Mouse (Mus musculus) neural tube, embryonic 15.5 days (tissue): Measurements from ENCODE around the gene Zfp143. TPM values are rescaled to one million over a fixed set of nuclear protein-coding genes. Genes with fewer than 3 reads are reported as not detected.
A peak's percentile ranks its signal among the peaks of the same experiment; 100 is the strongest.

Experiments
- ATAC-seq: fragments of 200-750 bp; cut with Nextera tagmentation; 2 replicates; pipeline ENCODE4 v1.8.0; 2017; ENCODE audit warnings: mild to moderate bottlenecking, moderate TSS enrichment, moderate library complexity; ENCODE audit not compliant: low FRiP score
- H3K27ac ChIP-seq: fragments of 300-500 bp; sonication (generic); replicated peaks from 2 replicates; pipeline ENCODE4 v1.5.1; 2015; ENCODE audit warnings: mild to moderate bottlenecking, inconsistent platforms
- H3K27me3 ChIP-seq: fragments of 300-500 bp; sonication (generic); replicated peaks from 2 replicates; pipeline ENCODE4 v1.6.1; 2015; ENCODE audit warnings: inconsistent platforms
- H3K36me3 ChIP-seq: fragments of 300-500 bp; sonication (generic); 2 replicates; pipeline ENCODE4 v1.6.1; 2015; ENCODE audit warnings: inconsistent platforms
- H3K4me1 ChIP-seq: fragments of 300-500 bp; sonication (generic); 2 replicates; pipeline ENCODE4 v1.6.1; 2015; ENCODE audit warnings: inconsistent platforms
- H3K4me2 ChIP-seq: fragments of 300-500 bp; sonication (generic); 2 replicates; pipeline ENCODE4 v1.6.1; 2015; ENCODE audit warnings: inconsistent platforms, mild to moderate bottlenecking, moderate library complexity
- H3K4me3 ChIP-seq: fragments of 300-500 bp; sonication (generic); replicated peaks from 2 replicates; pipeline ENCODE4 v1.5.1; 2015; ENCODE audit warnings: mild to moderate bottlenecking, inconsistent platforms
- H3K9ac ChIP-seq: fragments of 300-500 bp; sonication (generic); replicated peaks from 2 replicates; pipeline ENCODE4 v1.6.1; 2015; ENCODE audit warnings: mild to moderate bottlenecking, inconsistent platforms
- H3K9me3 ChIP-seq: fragments of 300-500 bp; sonication (generic); replicated peaks from 2 replicates; pipeline ENCODE4 v1.6.1; 2016; ENCODE audit warnings: inconsistent platforms
- whole genome bisulfite sequencing: fragments of 180-500 bp; shearing (Covaris S2); methylation state at CpG from one replicate; pipeline ENCODE4 v1.1.7; 2015; ENCODE audit warnings: mixed read lengths; 5-methylcytosine and 5-hydroxymethylcytosine counted together
- polyA plus RNA-seq: library from polyadenylated mRNA; unstranded; fragments of >200 nt; fragmentation: Nextera tagmentation; extraction: Ambion mirVana; gene quantifications from 2 replicates; pipeline ENCODE4 v1.2.1, GENCODE M21; 2015

Zfp143 gene
- polyA plus RNA-seq, 1 experiment from 2014 or later, result 12.6 TPM

DNA sequence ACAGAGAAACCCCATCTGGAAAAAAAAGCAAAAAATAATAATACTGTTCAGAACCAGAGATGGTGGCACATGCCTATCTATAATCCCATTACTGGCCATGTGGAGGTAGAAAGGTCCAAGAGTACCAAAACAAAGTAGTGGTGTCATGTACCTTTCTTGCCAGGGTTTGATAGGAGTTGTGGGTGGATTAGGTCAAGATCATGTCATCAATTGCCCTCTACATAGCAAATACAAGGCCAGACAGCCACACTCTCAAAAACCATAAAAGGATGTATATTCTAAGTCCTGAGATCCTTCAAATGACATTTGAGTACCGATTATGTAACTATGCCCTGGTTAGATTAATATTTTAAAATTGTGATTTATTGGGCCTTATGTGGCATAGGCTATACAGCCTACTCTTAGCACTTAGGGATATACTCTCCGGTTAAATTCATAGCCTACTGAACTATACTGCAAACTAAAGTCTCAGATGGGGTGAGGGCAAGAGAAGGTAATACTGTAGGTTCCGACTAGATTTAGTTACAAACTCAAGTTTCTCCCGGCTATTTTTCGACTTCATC, 830 bp upstream of the Zfp143 start:
- no peak for ATAC-seq

GRCm38 (mm10) chr7:110060669-110061198, 283 bp upstream of the Zfp143 start:
- Histone ChIP-seq H3K4me1 (peaks cover 23% of the 10 kb centered on the region), H3K27ac (peak overlapping the region; percentile 100), H3K36me3 (peaks cover 4% of the 10 kb centered on the region; the same call in 1 of the 2 replicates), H3K9me3 (no peaks in the 10 kb centered on the region), H3K27me3 (no peaks in the 10 kb centered on the region), H3K9ac (peak overlapping the region; percentile 98), H3K4me3 (peak overlapping the region; percentile 76), H3K4me2 (peak overlapping the region; percentile 69)
- under 1% methylated on average over 26 of the region's 26 CpGs for WGBS
- peak; percentile 35 for ATAC-seq

More for the DNA sequence above, 830 bp upstream of the Zfp143 start:
- Histone ChIP-seq H3K4me2 (peak overlapping the region; percentile 69), H3K4me3 (peak overlapping the region; percentile 76), H3K27ac (peak overlapping the region; percentile 100), H3K36me3 (peaks cover 5% of the 10 kb centered on the region), H3K27me3 (no peaks in the 10 kb centered on the region), H3K9ac (peak overlapping the region; percentile 98), H3K9me3 (no peaks in the 10 kb centered on the region), H3K4me1 (peaks cover 19% of the 10 kb centered on the region)
- WGBS, result 15% methylated on average over 5 of the region's 5 CpGs

DNA sequence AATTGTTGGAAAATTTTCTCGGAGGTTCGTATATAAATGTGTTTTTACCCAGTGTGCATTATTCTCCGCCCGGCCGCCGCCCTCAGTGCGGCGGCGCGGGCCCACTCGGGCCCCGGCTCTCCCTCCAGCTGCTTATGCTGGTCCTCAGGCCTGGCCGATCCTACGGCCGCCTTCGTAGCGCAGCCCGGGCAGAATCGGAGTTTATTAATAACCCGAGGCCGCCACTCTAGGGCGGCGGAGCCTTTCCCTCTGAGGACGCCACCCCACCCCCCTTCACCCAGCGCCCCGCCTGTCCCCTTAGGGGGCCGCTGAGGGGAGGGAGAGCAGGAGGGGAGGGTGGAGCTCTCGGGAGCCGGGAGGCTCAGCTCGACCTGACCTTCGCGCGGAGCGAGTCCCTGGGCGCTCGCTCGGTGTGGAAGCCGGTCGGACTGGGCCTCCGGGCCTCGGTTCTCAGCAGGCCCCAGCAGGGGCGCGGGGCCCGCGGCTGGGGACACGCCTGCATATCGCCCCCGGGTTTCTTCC, 796 bp downstream of the Zfp143 start:
- peak; percentile 78 for ATAC-seq
- H3K9ac ChIP-seq, result peak overlapping the region; percentile 97
- peaks cover 4% of the 10 kb centered on the region; the same call in 1 of the 2 replicates for H3K36me3 ChIP-seq
- H3K4me1 ChIP-seq, result peaks cover 23% of the 10 kb centered on the region
- H3K9me3 ChIP-seq, result no peaks in the 10 kb centered on the region
- peak overlapping the region; percentile 100 for H3K27ac ChIP-seq
- H3K27me3 ChIP-seq, result no peaks in the 10 kb centered on the region
- H3K4me3 ChIP-seq, result peak overlapping the region; percentile 68
- WGBS, result 0% methylated on average over 48 of the region's 48 CpGs
- H3K4me2 ChIP-seq, result peak overlapping the region; percentile 57

- Histone ChIP-seq H3K9ac (no peak overlapping the region), H3K4me2 (no peak overlapping the region), H3K4me3 (no peak overlapping the region), H3K9me3 (no peaks in the 10 kb centered on the region), H3K4me1 (peaks cover 20% of the 10 kb centered on the region), H3K27me3 (no peaks in the 10 kb centered on the region), H3K36me3 (peaks cover 15% of the 10 kb centered on the region), H3K27ac (no peak overlapping the region)
- WGBS, result 98% methylated on average over 9 of the region's 9 CpGs
- no peak for ATAC-seq
Observed at GRCm38 (mm10) chr7:110063731-110064130, 2.7 kb downstream of the Zfp143 start.

- Histone ChIP-seq H3K4me1 (peaks cover 3% of the 10 kb centered on the region; the same call in 1 of the 2 replicates), H3K36me3 (peaks cover 43% of the 10 kb centered on the region), H3K9me3 (no peaks in the 10 kb centered on the region), H3K4me2 (no peak overlapping the region), H3K9ac (no peak overlapping the region), H3K4me3 (no peak overlapping the region), H3K27ac (no peak overlapping the region), H3K27me3 (no peaks in the 10 kb centered on the region)
- WGBS, result 94% methylated on average over 2 of the region's 2 CpGs
- ATAC-seq, result no peak
Observed at GRCm38 (mm10) chr7:110069070-110069469, 8.1 kb downstream of the Zfp143 start.

DNA sequence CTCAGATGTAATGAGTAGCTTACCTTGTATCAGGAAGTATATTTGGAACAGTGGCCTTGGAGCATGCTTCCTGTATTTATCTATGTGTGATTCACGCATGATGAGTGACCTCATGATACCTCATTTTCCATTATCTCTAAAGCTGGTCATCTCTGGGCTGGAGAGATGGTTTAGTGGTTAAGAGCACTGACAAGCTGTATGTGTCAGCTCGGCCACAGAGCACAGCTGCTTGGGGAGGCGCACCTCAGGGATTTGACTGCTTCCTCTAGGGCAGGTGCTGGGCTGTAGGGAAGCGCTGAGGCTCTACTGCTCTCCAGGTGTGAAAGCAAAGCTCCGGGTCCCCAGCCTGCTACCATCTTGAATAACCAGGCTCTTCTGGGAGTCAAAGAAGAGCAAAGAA, 17.2 kb downstream of the Zfp143 start:
- WGBS, result 92% methylated on average over 5 of the region's 5 CpGs
- H3K27ac ChIP-seq, result no peak overlapping the region
- H3K9ac ChIP-seq, result no peak overlapping the region
- H3K4me1 ChIP-seq, result no peaks in the 10 kb centered on the region
- ATAC-seq, result no peak
- no peaks in the 10 kb centered on the region for H3K9me3 ChIP-seq
- peaks cover 73% of the 10 kb centered on the region for H3K36me3 ChIP-seq
- H3K27me3 ChIP-seq, result no peaks in the 10 kb centered on the region
- H3K4me3 ChIP-seq, result no peak overlapping the region
- no peak overlapping the region for H3K4me2 ChIP-seq

DNA sequence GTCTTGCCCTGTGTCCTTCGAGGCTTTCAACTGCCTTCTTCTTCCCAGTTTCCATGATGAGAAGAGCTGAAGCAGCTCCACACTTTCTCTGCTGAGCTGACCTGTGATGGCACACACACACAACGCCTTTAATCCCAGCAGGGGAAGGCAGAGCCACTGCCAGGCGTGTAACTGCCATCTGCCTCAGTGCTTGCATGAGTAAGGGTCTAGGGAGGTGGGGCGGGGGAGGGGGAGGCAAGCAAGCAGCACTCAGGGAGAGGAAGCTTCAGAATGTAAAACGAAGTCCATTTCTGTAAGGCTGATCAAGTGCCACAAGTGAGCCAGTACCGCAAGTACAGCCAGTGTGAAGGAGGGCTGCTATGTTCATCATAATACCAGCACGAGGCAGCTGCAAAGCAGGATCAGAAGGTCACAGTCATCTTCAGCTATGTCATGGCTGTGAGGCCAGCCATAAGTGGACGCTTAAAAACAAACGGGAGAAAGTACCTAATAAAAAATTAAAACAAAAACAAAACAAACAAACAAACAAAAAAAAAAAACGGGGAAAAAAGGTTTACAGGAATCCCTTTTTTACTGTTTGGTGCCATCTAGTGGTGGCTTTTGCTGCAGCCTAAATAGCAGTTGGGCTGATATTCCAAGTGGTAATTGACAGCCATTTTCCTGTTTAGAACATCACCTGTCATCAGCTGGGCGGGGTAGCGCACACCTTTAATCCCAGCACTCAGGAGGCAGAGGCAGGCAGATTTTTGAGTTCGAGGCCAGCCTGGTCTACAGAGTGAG, 22.6 kb downstream of the Zfp143 start:
- Histone ChIP-seq H3K27me3 (no peaks in the 10 kb centered on the region), H3K4me3 (no peak overlapping the region), H3K36me3 (peaks cover 75% of the 10 kb centered on the region), H3K9me3 (no peaks in the 10 kb centered on the region), H3K4me1 (no peaks in the 10 kb centered on the region), H3K9ac (no peak overlapping the region), H3K4me2 (no peak overlapping the region), H3K27ac (0 out of 2 replicates have a peak overlapping the region, but pooled peaks have one; percentile 25)
- WGBS, result 65% methylated on average over 13 of the region's 13 CpGs
- peak; percentile 41; the same call in 1 of the 2 replicates for ATAC-seq

DNA sequence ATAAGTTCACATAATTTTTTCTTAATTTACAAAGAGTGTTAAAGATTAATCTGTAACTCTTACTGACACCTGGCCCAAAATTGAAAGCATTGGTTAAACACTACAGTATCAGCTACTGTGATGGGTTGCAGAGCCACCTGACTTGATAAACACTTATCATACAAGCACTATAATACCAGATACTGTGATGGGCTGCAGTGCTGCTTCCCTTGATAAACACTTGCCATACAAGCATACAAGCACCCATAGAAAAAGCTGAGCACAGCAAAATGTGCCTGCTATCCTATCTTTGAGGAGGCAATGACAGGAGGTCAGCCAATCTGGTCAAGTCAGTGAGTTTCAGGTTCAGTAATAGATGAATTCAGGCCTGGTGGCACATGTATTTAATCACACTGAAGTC, 24.2 kb downstream of the Zfp143 start:
- no peaks in the 10 kb centered on the region for H3K9me3 ChIP-seq
- no peak overlapping the region for H3K9ac ChIP-seq
- no peak for ATAC-seq
- H3K36me3 ChIP-seq, result peaks cover 73% of the 10 kb centered on the region
- no peaks in the 10 kb centered on the region for H3K4me1 ChIP-seq
- no peak overlapping the region for H3K4me2 ChIP-seq
- no peak overlapping the region for H3K27ac ChIP-seq
- H3K27me3 ChIP-seq, result no peaks in the 10 kb centered on the region
- H3K4me3 ChIP-seq, result no peak overlapping the region

DNA sequence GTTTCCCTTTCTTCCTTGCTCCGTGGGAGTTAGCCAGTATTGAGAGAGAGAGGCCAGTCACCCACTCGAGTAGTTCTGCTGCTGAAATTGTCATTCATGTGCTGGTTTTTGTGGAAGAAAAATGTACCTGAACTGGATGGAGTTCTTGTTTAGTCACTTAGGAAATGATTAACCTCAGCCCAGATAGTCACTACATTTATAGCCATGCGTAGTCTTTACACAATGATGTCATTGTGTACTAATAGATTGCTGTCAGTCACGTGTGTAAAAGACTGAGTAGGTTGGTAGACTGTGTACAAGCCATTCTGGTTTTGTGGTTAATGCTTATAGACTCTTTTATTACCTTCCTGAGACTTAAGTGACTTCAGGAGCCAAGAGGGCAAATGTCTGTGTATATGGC, 26.9 kb downstream of the Zfp143 start:
- Histone ChIP-seq H3K9ac (no peak overlapping the region), H3K36me3 (peaks cover 68% of the 10 kb centered on the region), H3K4me3 (no peak overlapping the region), H3K9me3 (no peaks in the 10 kb centered on the region), H3K4me1 (no peaks in the 10 kb centered on the region), H3K27ac (no peak overlapping the region), H3K4me2 (no peak overlapping the region), H3K27me3 (no peaks in the 10 kb centered on the region)
- WGBS, result 74% methylated on average over 4 of the region's 4 CpGs
- ATAC-seq, result no peak

- H3K36me3 ChIP-seq, result peaks cover 68% of the 10 kb centered on the region
Observed at GRCm38 (mm10) chr7:110091670-110092069, 30.7 kb downstream of the Zfp143 start.

DNA sequence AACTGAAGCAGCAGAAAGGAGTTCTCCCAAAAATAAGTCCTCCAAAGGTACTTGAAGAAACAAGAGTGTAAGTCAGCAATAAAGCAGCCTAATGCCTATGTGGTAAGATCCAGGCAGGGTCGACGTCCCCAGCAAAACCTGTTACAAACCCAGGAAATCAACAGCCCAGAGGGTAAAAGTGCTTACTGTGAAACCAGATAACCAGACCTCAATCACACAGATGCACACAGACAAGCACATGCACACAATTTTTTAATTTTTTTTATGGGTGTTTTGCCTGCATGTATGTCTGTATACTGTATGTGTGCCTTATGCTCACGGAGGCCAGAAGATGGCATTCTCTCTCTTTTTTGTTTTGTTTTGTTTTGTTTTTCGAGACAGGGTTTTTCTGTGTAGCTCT, 35.3 kb downstream of the Zfp143 start:
- Histone ChIP-seq H3K9me3 (no peaks in the 10 kb centered on the region), H3K4me1 (no peaks in the 10 kb centered on the region), H3K9ac (no peak overlapping the region), H3K27me3 (no peaks in the 10 kb centered on the region), H3K36me3 (peaks cover 41% of the 10 kb centered on the region), H3K4me3 (no peak overlapping the region), H3K4me2 (no peak overlapping the region), H3K27ac (no peak overlapping the region)
- ATAC-seq, result no peak
- 86% methylated on average over 4 of the region's 4 CpGs for WGBS

More at GRCm38 (mm10) chr7:110091670-110092069, 30.7 kb downstream of the Zfp143 start:
- Histone ChIP-seq H3K4me1 (no peaks in the 10 kb centered on the region), H3K27ac (no peak overlapping the region), H3K4me2 (no peak overlapping the region), H3K9me3 (no peaks in the 10 kb centered on the region), H3K9ac (no peak overlapping the region), H3K4me3 (no peak overlapping the region), H3K27me3 (no peaks in the 10 kb centered on the region)
- WGBS, result 33% methylated on average over 7 of the region's 7 CpGs
- ATAC-seq, result peak; percentile 57; the same call in 1 of the 2 replicates
